Mouse (Mus musculus) lung, adult 2 months (tissue): ENCODE measurements around the gene Utf1.
A peak's percentile ranks its signal among the peaks of the same experiment; 100 is the strongest.

ENCODE experiments used
- CTCF ChIP-seq: fragments of 200-500 bp; IDR thresholded peaks from 2 replicates; pipeline ENCODE4 v1.5.1; 2011; ENCODE audit warnings: mild to moderate bottlenecking, low read length, control low read depth; ENCODE audit not compliant: insufficient read depth
- POLR2A ChIP-seq: fragments of 200-500 bp; IDR thresholded peaks from 2 replicates; pipeline ENCODE4 v1.6.1; 2011; ENCODE audit warnings: low read depth, mild to moderate bottlenecking, control low read depth, low read length, borderline replicate concordance; ENCODE audit errors: extremely low read depth

DNA sequence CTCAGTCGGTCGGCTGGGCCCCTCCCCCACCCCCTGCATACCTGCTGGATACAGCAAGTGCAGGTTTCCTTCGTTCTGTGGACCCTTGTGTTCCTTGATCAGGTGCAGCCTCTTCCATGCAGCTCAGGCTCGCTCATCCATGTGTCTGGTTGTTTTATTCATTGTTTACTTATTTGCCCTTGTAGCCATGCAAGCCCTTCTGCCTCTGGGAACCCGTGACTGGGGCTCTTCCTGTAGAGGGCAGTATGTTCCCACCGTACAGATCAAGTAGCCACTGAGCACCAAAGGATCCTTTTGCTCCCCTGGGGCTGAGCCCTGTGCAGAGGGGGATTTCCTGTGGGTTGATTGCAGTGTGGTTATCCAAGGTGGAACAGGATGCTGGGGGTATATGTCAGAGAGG lies 37.9 kb upstream of the Utf1 start:
- peak; percentile 25; the same call in 1 of the 2 replicates for TF ChIP-seq CTCF
- TF ChIP-seq POLR2A, result no peak
